Mouse (Mus musculus) c-Kit-positive CD71-negative TER-119-negative erythroid progenitor cells, embryonic 14.5 days (primary cell): Measurements from ENCODE around the gene Gpr75.

Experiments
- DNase-seq: peaks from one replicate; pipeline ENCODE4 v3.0.0-alpha.2; 2013; ENCODE audit warnings: low read depth

Gene Gpr75

DNA sequence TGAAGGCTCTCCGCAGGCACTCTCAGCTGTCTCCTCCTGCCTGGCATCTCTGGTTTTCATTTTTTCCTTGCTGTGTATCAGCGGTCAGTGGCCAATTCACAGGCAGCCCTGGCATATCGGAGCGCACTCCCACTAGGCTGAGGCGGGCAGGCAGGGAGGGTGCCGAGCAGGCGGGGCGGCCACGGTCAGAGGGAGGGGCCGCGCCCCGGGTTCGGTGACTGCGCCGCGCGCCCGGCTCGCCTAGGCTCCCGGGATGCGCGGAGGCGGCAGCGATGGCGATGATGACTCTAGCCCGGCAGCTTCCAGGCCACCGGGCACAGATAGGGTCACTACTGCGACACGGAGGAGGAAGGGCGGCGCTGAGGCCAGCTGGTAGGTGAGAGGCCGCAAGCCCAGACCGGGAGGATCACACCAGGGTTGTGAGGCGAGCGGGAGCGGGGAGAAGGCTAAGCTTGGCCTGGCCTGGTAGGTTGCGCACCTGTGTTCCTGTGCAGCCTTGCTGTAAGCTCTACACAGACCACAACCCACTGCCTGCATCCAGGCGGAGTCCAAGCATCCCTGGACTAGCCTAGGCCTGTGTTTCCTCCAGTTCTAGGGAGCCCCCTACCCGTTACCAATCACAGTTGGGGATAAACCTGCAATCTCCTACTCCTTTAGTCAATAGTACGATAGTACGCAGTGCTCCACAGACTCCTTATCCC is at the start of gene Gpr75, which contains the start of gene Asb3:
Gpr75 (plus strand) TSS at position 188 of the 701 bp plus-strand sequence.
Asb3 (plus strand) TSS at position 246 of the 701 bp plus-strand sequence.
- DNase-seq = no peak

GRCm38 (mm10) chr11:30838793-30839192 is 46.4 kb upstream of the Gpr75 start:
- no peak for DNase-seq

- DNase-seq = no peak
Measured at GRCm38 (mm10) chr11:30844355-30844754, 40.8 kb upstream of the Gpr75 start.

DNA sequence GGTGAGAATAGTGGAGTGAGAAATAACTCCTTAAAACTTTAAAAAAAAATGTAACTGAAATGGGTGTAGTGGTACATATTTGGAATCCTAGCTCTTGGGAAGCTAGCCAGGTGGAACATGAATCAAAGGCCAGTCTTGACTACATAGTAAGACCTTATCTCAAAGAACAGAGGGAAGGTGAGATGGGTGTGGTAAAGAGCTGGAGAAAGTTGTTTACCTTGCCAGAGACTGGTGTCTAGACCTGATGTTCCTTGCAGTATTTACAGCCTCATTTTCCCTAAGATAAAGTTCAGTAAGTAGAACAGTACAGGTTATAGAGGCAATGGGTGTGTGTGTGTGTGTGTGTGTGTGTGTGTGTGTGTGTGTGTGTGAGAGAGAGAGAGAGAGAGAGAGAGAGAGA is 12.7 kb upstream of the Gpr75 start:
- no peak for DNase-seq

DNA sequence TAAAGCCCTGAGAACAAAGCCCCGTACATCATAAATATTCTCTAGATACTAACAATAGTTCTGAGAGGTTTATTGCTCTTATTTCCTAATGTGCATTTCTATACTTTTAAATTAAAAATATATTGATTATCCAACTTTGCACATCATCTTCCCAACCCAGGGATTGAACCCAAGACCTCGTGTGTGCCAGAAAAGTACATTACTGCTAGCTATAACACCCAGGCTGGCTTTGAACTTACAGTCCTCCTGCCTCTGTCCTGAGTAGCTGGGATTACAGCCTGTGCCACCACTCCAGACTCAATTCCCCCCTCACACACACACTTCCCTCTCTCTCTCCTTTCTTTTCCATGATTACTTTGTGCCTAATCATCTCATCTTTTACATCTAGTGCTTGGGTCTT is 3.0 kb downstream of the Gpr75 start:
- no peak for DNase-seq

- no peak for DNase-seq
Measured at GRCm38 (mm10) chr11:30896201-30896600, 11.0 kb downstream of the Gpr75 start.

GRCm38 (mm10) chr11:30899312-30899711 is 14.2 kb downstream of the Gpr75 start:
- no peak for DNase-seq

- DNase-seq = no peak
Measured at GRCm38 (mm10) chr11:30912311-30912710, 27.2 kb downstream of the Gpr75 start.

GRCm38 (mm10) chr11:30920641-30921040 is 35.5 kb downstream of the Gpr75 start:
- no peak for DNase-seq

DNA sequence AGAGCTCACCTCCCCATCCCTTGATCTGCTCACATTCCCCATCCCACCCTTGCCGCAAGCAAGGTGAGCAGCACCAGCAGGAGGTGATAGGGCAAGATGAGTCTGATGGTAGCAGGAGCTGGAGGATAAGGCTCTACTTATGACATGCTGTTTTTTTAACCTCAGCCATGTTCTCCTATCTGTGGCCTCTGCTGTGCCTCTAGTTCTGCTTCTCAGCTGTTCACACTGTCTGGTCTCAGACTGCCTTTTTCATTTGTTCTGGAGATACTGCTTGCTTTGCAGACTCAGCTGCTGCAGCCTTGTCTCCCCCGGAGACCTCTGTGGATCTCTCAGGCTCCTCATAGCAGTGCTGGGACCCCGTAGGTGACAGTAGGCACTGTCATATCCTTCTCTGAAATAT is 38.1 kb downstream of the Gpr75 start:
- no peak for DNase-seq

DNA sequence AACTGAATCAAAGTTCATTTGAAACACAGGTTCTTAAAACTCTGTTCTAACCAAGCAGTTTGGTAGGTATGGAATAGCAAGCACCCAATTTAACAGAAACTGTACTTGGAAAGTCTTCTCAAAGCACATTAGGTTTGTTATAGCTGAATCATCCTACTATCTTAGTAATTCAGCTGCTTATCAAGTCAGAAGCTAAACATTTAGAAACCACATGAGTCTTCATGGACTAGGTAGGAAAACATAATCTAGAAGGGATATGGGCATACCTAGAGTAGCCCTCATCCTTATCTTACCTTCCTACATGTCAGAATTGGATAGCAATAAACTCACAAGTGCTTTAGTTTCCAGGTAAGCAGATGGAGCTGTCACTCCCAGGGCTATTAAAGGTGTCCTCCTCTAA is 42.9 kb downstream of the Gpr75 start:
- no peak for DNase-seq

DNA sequence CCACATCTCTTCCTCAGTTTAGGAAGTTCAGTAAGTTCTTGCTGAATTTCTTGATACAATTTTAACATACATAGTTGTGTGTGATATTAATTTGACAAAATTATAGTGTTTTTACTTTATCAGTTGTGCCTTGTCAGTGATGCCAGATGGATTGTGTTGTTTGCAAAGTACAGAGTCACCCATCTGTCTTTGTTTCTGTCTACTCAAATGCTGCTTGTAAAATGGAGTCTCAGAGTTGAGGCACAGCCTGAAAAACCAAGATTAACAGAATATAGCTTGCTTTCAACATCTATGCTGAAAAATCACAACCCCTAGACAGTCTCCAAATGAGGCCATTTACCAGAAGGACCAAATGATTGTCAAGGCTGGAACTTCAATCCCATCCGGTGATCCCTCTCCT is 43.3 kb downstream of the Gpr75 start:
- no peak for DNase-seq
